Mouse (Mus musculus) midbrain, embryonic 11.5 days (tissue): ENCODE measurements around the gene Nav2. TPM values are rescaled to one million over a fixed set of nuclear protein-coding genes. Genes with fewer than 3 reads are reported as not detected.
A peak's percentile ranks its signal among the peaks of the same experiment; 100 is the strongest.

Source experiments
- ATAC-seq: fragments of 200-750 bp; cut with Nextera tagmentation; 2 replicates; pipeline ENCODE4 v1.8.0; 2017; ENCODE audit warnings: moderate TSS enrichment, moderate library complexity; ENCODE audit not compliant: low FRiP score
- DNase-seq: peaks from one replicate; pipeline ENCODE4 v3.0.0; 2015; ENCODE audit warnings: low spot score; ENCODE audit errors: missing footprints
- H3K27ac ChIP-seq: fragments of 300-500 bp; sonication (generic); 2 replicates; pipeline ENCODE4 v1.5.1; 2014; ENCODE audit warnings: low read depth, low read length
- H3K27me3 ChIP-seq: fragments of 300-500 bp; sonication (generic); 2 replicates; pipeline ENCODE4 v1.6.1; 2014; ENCODE audit warnings: mild to moderate bottlenecking, low read length, moderate library complexity, mixed read lengths; ENCODE audit not compliant: control insufficient read depth, insufficient read depth
- H3K36me3 ChIP-seq: fragments of 300-500 bp; sonication (generic); 2 replicates; pipeline ENCODE4 v1.6.1; 2014; ENCODE audit warnings: mild to moderate bottlenecking, low read length, moderate library complexity, mixed read lengths; ENCODE audit not compliant: control insufficient read depth, insufficient read depth
- H3K4me1 ChIP-seq: fragments of 300-500 bp; sonication (generic); 2 replicates; pipeline ENCODE4 v1.6.1; 2014; ENCODE audit warnings: low read length; ENCODE audit not compliant: control insufficient read depth, insufficient read depth
- H3K4me2 ChIP-seq: fragments of 300-500 bp; sonication (generic); 2 replicates; pipeline ENCODE4 v1.6.1; 2014; ENCODE audit warnings: mild to moderate bottlenecking, moderate library complexity
- H3K4me3 ChIP-seq: fragments of 300-500 bp; sonication (generic); 2 replicates; pipeline ENCODE4 v1.5.1; 2014; ENCODE audit warnings: low read depth, low read length
- H3K9ac ChIP-seq: fragments of 300-500 bp; sonication (generic); 2 replicates; pipeline ENCODE4 v1.6.1; 2014; ENCODE audit warnings: low read length
- H3K9me3 ChIP-seq: fragments of 300-500 bp; sonication (generic); 2 replicates; pipeline ENCODE4 v1.6.1; 2016; ENCODE audit warnings: low read length; ENCODE audit not compliant: control insufficient read depth
- WGBS: fragments of 180-500 bp; shearing (Covaris S2); extraction: QIAGEN DNeasy Blood & Tissue Kit; methylation state at CpG from one replicate; pipeline ENCODE4 v1.1.7; 2014; 5-methylcytosine and 5-hydroxymethylcytosine counted together
- polyA plus RNA-seq: library from polyadenylated mRNA; unstranded; fragments of >200 nt; fragmentation: Nextera tagmentation; extraction: Ambion mirVana; gene quantifications from 2 replicates; pipeline ENCODE4 v1.2.1, GENCODE M21; 2014

Nav2 gene
- polyA plus RNA-seq, 1 experiment from 2014 or later, result 15.9 TPM

GRCm38 (mm10) chr7:49076283-49076694, 167.8 kb downstream of the Nav2 start:
- 51% methylated on average over 8 of the region's 8 CpGs for WGBS
- no peak overlapping the region for H3K4me2 ChIP-seq
- no peak overlapping the region for H3K27ac ChIP-seq
- ATAC-seq (no peak), DNase-seq (no peak)
- no peaks in the 10 kb centered on the region for H3K36me3 ChIP-seq
- peaks cover 29% of the 10 kb centered on the region for H3K4me1 ChIP-seq
- no peak overlapping the region for H3K4me3 ChIP-seq
- H3K27me3 ChIP-seq, result no peaks in the 10 kb centered on the region
- no peaks in the 10 kb centered on the region for H3K9me3 ChIP-seq
- H3K9ac ChIP-seq, result no peak overlapping the region

GRCm38 (mm10) chr7:49078930-49079329, 170.4 kb downstream of the Nav2 start:
- DNase-seq, result no peak
- WGBS, result 51% methylated on average over 5 of the region's 5 CpGs

DNA sequence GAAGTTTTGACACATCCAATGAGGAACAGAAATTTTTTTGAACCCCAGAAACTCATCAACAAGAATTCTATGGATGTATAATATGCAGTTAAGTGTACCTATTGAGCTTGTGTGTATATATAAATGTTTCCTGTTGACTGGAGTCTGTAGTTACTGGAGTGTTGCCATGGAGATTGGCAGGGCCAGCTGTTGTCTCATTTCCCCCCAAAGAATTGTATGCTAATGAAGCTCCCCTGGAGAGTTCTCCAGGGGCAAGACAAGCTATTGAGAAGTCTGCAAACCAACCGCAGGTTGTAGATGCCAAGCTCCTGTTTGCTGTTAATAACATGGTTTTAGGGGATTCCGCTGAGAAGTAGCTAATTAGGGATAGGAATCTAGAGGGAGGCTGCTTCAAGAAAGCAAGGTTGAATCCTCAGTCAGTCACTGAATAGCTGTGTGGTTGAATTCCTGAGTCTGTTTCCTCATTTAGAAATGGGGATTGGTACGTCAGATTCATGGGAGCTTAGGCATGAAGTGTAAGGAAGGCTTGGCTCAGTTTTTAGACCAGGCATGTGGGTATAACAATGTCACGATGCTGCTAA, 174.2 kb downstream of the Nav2 start:
- WGBS, result 54% methylated on average over 4 of the region's 4 CpGs
- no peak for DNase-seq
- no peak overlapping the region for H3K4me2 ChIP-seq
- ATAC-seq, result no peak
- H3K27me3 ChIP-seq, result no peaks in the 10 kb centered on the region
- no peaks in the 10 kb centered on the region for H3K36me3 ChIP-seq
- no peak overlapping the region for H3K9ac ChIP-seq
- H3K4me3 ChIP-seq, result no peak overlapping the region
- no peaks in the 10 kb centered on the region for H3K9me3 ChIP-seq
- H3K4me1 ChIP-seq, result peaks cover 38% of the 10 kb centered on the region
- H3K27ac ChIP-seq, result no peak overlapping the region

More at GRCm38 (mm10) chr7:49078930-49079329, 170.4 kb downstream of the Nav2 start:
- Histone ChIP-seq H3K27ac (no peak overlapping the region), H3K27me3 (no peaks in the 10 kb centered on the region), H3K36me3 (no peaks in the 10 kb centered on the region), H3K4me1 (peaks cover 33% of the 10 kb centered on the region), H3K9me3 (no peaks in the 10 kb centered on the region), H3K4me2 (no peak overlapping the region), H3K4me3 (no peak overlapping the region), H3K9ac (no peak overlapping the region)
- ATAC-seq, result peak; percentile 31; the same call in 1 of the 2 replicates

DNA sequence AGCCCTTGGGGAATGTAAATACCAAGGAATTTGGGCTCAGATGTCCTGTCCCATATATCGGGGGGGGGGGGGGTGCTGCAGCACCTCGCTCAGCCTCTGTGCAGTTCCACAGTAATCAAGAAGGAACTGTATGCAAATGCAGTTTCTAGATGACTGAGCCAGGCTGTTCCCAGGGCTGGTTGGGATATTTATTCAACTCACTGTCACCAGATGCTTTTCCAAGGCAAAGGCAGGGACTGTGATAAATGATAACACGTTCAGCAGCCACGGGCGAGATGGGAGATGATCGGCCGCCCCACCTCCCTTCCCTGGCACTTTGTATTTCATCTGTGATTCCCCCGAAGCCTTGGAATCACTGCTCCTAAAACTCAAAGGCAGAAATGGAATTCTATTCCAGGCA, 176.3 kb downstream of the Nav2 start:
- ATAC-seq (no peak), DNase-seq (no peak)
- H3K9me3 ChIP-seq, result no peaks in the 10 kb centered on the region
- H3K36me3 ChIP-seq, result no peaks in the 10 kb centered on the region
- H3K27ac ChIP-seq, result peak overlapping the region; percentile 41; the same call in 1 of the 2 replicates
- H3K4me3 ChIP-seq, result no peak overlapping the region
- no peaks in the 10 kb centered on the region for H3K27me3 ChIP-seq
- no peak overlapping the region for H3K4me2 ChIP-seq
- H3K9ac ChIP-seq, result peak overlapping the region; percentile 27; the same call in 1 of the 2 replicates
- 58% methylated on average over 8 of the region's 8 CpGs for whole genome bisulfite sequencing
- peaks cover 36% of the 10 kb centered on the region for H3K4me1 ChIP-seq

DNA sequence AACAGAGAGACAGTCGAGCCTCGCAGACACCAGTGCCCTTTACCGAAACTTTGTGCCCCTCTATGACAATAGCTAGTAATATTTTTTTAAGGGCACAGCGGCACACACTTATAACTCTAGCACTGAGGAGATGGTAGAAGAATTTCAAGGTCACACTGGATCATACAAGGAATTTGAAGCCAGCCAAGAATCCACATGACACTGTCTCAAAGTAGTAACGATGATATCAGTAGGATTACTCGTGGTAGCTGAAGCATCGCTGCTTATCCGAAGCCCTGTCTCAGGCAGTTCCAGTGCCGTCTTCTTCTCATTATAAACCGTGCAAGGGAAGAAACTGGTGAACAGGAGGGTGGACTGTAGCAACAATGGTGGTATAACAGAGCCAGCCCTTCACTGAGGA, 177.2 kb downstream of the Nav2 start:
- H3K9ac ChIP-seq, result no peak overlapping the region
- WGBS, result 90% methylated on average over 10 of the region's 10 CpGs
- H3K36me3 ChIP-seq, result no peaks in the 10 kb centered on the region
- no peak overlapping the region for H3K4me2 ChIP-seq
- peaks cover 38% of the 10 kb centered on the region for H3K4me1 ChIP-seq
- no peaks in the 10 kb centered on the region for H3K27me3 ChIP-seq
- no peaks in the 10 kb centered on the region for H3K9me3 ChIP-seq
- H3K27ac ChIP-seq, result no peak overlapping the region
- DNase-seq (no peak), ATAC-seq (no peak)
- no peak overlapping the region for H3K4me3 ChIP-seq

- Histone ChIP-seq H3K4me1 (peaks cover 49% of the 10 kb centered on the region), H3K4me2 (no peak overlapping the region), H3K9ac (no peak overlapping the region), H3K36me3 (no peaks in the 10 kb centered on the region), H3K9me3 (no peaks in the 10 kb centered on the region), H3K27me3 (no peaks in the 10 kb centered on the region), H3K4me3 (no peak overlapping the region), H3K27ac (no peak overlapping the region)
- ATAC-seq (no peak), DNase-seq (no peak)
- WGBS, result 85% methylated on average over 5 of the region's 5 CpGs
Observed at GRCm38 (mm10) chr7:49087154-49087553, 178.6 kb downstream of the Nav2 start.

DNA sequence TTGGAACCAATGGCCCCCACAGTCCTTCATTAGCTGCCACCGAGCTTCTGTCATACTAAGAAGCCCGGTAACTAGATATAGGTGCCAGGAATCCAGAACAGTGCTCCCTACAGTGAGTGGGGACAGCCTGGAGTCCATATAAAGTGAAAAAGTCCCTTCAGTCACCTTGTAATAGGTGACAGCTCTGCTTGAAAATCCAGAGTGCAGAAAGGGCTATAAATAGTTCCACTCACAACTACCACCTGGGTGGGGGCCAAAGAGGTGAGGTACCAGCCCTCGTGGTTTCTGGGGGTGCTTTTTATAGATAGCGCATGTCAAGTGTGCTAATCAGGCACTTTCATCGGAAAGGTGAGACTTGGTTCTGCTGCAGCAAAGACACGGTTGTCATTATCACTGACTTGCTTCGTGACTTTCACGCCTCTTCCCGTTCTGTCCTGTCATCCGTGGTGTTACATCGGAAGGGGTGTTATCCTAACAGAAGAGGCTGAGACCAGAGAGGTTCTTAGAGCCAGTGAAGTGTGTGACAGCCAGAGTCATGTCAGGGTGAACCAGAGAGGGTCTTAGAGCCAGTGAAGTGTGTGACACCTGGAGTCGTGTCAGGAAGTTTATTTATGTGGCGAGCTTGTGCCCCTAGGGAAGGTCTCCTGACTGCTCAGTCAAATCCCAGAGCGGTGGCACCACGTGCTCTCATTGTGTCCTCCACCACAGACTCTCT, 179.8 kb downstream of the Nav2 start:
- WGBS, result 79% methylated on average over 15 of the region's 15 CpGs
- no peak overlapping the region for H3K4me2 ChIP-seq
- no peak overlapping the region for H3K4me3 ChIP-seq
- H3K9me3 ChIP-seq, result no peaks in the 10 kb centered on the region
- H3K27ac ChIP-seq, result no peak overlapping the region
- DNase-seq (no peak), ATAC-seq (no peak)
- H3K36me3 ChIP-seq, result no peaks in the 10 kb centered on the region
- H3K27me3 ChIP-seq, result no peaks in the 10 kb centered on the region
- H3K4me1 ChIP-seq, result peaks cover 41% of the 10 kb centered on the region
- H3K9ac ChIP-seq, result no peak overlapping the region

GRCm38 (mm10) chr7:49091371-49091770, 182.9 kb downstream of the Nav2 start:
- no peaks in the 10 kb centered on the region for H3K36me3 ChIP-seq
- no peak overlapping the region for H3K4me3 ChIP-seq
- no peak overlapping the region for H3K27ac ChIP-seq
- H3K9me3 ChIP-seq, result no peaks in the 10 kb centered on the region
- H3K4me1 ChIP-seq, result peaks cover 19% of the 10 kb centered on the region
- ATAC-seq (no peak), DNase-seq (no peak)
- 67% methylated on average over 5 of the region's 5 CpGs for WGBS
- H3K27me3 ChIP-seq, result no peaks in the 10 kb centered on the region; the same call in 1 of the 2 replicates
- no peak overlapping the region for H3K4me2 ChIP-seq
- H3K9ac ChIP-seq, result no peak overlapping the region

DNA sequence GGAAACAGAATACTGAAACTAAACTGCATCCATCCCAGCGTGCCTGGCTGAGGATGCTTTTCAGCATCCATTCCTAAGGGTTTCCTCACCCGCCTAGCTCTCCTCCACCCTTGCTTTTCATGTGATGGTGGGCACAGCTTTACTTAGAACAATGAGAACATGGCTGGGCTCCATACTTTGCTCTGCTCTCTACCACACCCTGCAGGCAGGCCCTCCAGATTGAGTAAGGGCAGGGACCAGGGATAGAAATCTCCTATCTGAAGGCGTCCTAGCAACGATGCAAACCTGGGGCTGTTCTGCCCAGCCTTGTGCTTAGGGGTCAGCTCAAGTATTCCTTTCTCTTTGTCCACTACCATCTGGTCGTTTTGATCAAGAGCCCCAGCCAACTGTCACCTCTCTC, 183.4 kb downstream of the Nav2 start:
- WGBS, result 57% methylated on average over 5 of the region's 5 CpGs
- no peaks in the 10 kb centered on the region for H3K36me3 ChIP-seq
- no peaks in the 10 kb centered on the region; the same call in 1 of the 2 replicates for H3K27me3 ChIP-seq
- H3K4me2 ChIP-seq, result no peak overlapping the region
- 0 out of 2 replicates have a peak overlapping the region, but pooled peaks have one; percentile 22 for H3K27ac ChIP-seq
- DNase-seq (no peak), ATAC-seq (no peak)
- no peak overlapping the region for H3K9ac ChIP-seq
- H3K4me3 ChIP-seq, result no peak overlapping the region
- peaks cover 19% of the 10 kb centered on the region for H3K4me1 ChIP-seq
- no peaks in the 10 kb centered on the region for H3K9me3 ChIP-seq
